Mouse (Mus musculus): ENCODE measurements around the gene Olfr1122.
"Not testable (repeated sequence)": the region's sequence is repeated elsewhere in the genome, so short reads cannot be mapped to it uniquely, and the experiment has no call there.

Olfr1122 gene

GRCm38 (mm10) chr2:87385549-87385948, at the start of gene Olfr1122:
Olfr1122 (plus strand) TSS chr2:87385849.
- no peak for DNase-seq (ENCODE audit: low spot score)

- no peak for DNase-seq (ENCODE audit: low spot score)
These were observed 31.1 kb upstream of the Olfr1122 start, which contains the start of gene Olfr1120 for GRCm38 (mm10) chr2:87354515-87354914. Olfr1120 (plus strand) TSS chr2:87354815.

- DNase-seq (ENCODE audit: low spot score), result not testable (repeated sequence)
These were observed 25.5 kb upstream of the Olfr1122 start for GRCm38 (mm10) chr2:87360121-87360520.

GRCm38 (mm10) chr2:87369595-87369994, 16.1 kb upstream of the Olfr1122 start, which contains the start of gene Olfr1121:
Olfr1121 (plus strand) TSS chr2:87369895.
- DNase-seq (ENCODE audit: low spot score), result no peak

GRCm38 (mm10) chr2:87371726-87372125, 13.9 kb upstream of the Olfr1122 start:
- DNase-seq (ENCODE audit: low spot score), result no peak

GRCm38 (mm10) chr2:87383935-87384334, 1.7 kb upstream of the Olfr1122 start:
- no peak for DNase-seq (ENCODE audit: low spot score)

- not testable (repeated sequence) for DNase-seq (ENCODE audit: low spot score)
These were observed 8.0 kb downstream of the Olfr1122 start for GRCm38 (mm10) chr2:87393605-87394004.

- not testable (repeated sequence) for DNase-seq (ENCODE audit: low spot score)
These were observed 9.0 kb downstream of the Olfr1122 start for GRCm38 (mm10) chr2:87394686-87395085.

GRCm38 (mm10) chr2:87416335-87416734, 30.7 kb downstream of the Olfr1122 start, which contains the start of gene Olfr1123:
Olfr1123 (plus strand) TSS chr2:87416635.
- DNase-seq (ENCODE audit: low spot score), result no peak

- no peak for DNase-seq (ENCODE audit: low spot score)
These were observed 44.3 kb downstream of the Olfr1122 start, which contains the start of gene Olfr1124 for GRCm38 (mm10) chr2:87429975-87430374. Olfr1124 (plus strand) TSS chr2:87430275.

GRCm38 (mm10) chr2:87437731-87438130, 52.1 kb downstream of the Olfr1122 start:
- DNase-seq (ENCODE audit: low spot score), result no peak
